Mouse (Mus musculus) left cerebral cortex, adult 11 months (tissue): ENCODE results near the gene Tpp1.
"Not testable (repeated sequence)": the region's sequence is repeated elsewhere in the genome, so short reads cannot be mapped to it uniquely, and the experiment has no call there.

Source experiments
- DNase-seq: peaks from one replicate; pipeline ENCODE4 v3.0.0; 2022; ENCODE audit warnings: low spot score

Tpp1 gene

GRCm38 (mm10) chr7:105762517-105763270 is 10.7 kb upstream of the Tpp1 start:
- no peak for DNase-seq

- no peak for DNase-seq
Observed at GRCm38 (mm10) chr7:105761813-105762484, 9.9 kb upstream of the Tpp1 start.

GRCm38 (mm10) chr7:105753281-105753680 is 1.2 kb upstream of the Tpp1 start:
- no peak for DNase-seq

GRCm38 (mm10) chr7:105752716-105753115 is 681 bp upstream of the Tpp1 start:
- DNase-seq = no peak

GRCm38 (mm10) chr7:105747776-105748175 is 4.3 kb downstream of the Tpp1 start:
- no peak for DNase-seq

GRCm38 (mm10) chr7:105743926-105744590 is 8.0 kb downstream of the Tpp1 start, which contains the start of gene Taf10:
Taf10 (minus strand) TSS chr7:105744361.
- peak; percentile 71 for DNase-seq

GRCm38 (mm10) chr7:105743246-105743925 is 8.6 kb downstream of the Tpp1 start:
- DNase-seq = not testable (repeated sequence)

- DNase-seq = not testable (repeated sequence)
Observed at GRCm38 (mm10) chr7:105742539-105743215, 9.4 kb downstream of the Tpp1 start.

- DNase-seq = no peak
Observed at GRCm38 (mm10) chr7:105741978-105742377, 10.1 kb downstream of the Tpp1 start.

- no peak for DNase-seq
Observed at GRCm38 (mm10) chr7:105740851-105741250, 11.2 kb downstream of the Tpp1 start.

- DNase-seq = no peak
Observed at GRCm38 (mm10) chr7:105740089-105740795, 11.8 kb downstream of the Tpp1 start.

GRCm38 (mm10) chr7:105738948-105739347 is 13.1 kb downstream of the Tpp1 start:
- DNase-seq = no peak

GRCm38 (mm10) chr7:105738286-105738685 is 13.7 kb downstream of the Tpp1 start:
- DNase-seq = no peak

- DNase-seq = no peak
Observed at GRCm38 (mm10) chr7:105737648-105738047, 14.4 kb downstream of the Tpp1 start.

GRCm38 (mm10) chr7:105736911-105737521 is 15.0 kb downstream of the Tpp1 start, which contains the start of gene Rrp8:
Rrp8 (minus strand) TSS chr7:105737385.
- no peak for DNase-seq

GRCm38 (mm10) chr7:105736264-105736901 is 15.7 kb downstream of the Tpp1 start, which contains the start of gene Ilk:
Ilk (plus strand) TSS chr7:105736592.
- peak; percentile 85 for DNase-seq

GRCm38 (mm10) chr7:105735464-105735863 is 16.6 kb downstream of the Tpp1 start:
- DNase-seq = not testable (repeated sequence)

- DNase-seq = no peak
Observed at GRCm38 (mm10) chr7:105734826-105735225, 17.2 kb downstream of the Tpp1 start.

- DNase-seq = no peak
Observed at GRCm38 (mm10) chr7:105733836-105734235, 18.2 kb downstream of the Tpp1 start.
